In genomic region chr7:130834299-130834698, GRCm38 (mm10) we compare ENCODE assay signal across 8 mouse cellular contexts. TPM values are rescaled to one million over a fixed set of nuclear protein-coding genes. Genes with fewer than 3 reads are reported as not detected.
DNase-seq lines count a peak whose midpoint lies in the region; ATAC-seq and TF ChIP-seq lines count a peak whose summit lies in the region.

No protein-coding gene starts in this region.

- no peaks in the 10 kb centered on the region for H3K36me3 ChIP-seq in kidney, embryonic 14.5 days (ENCODE audit: control insufficient read depth, insufficient read depth, low read length)
- H3K36me3 ChIP-seq in ES-E14 (ENCODE audit: control insufficient read depth, insufficient read depth, low read length, poor library complexity, severe bottlenecking) = no peaks in the 10 kb centered on the region
- no peaks in the 10 kb centered on the region for H3K36me3 ChIP-seq in hindbrain, embryonic 11.5 days (ENCODE audit: control insufficient read depth, insufficient read depth, low read length)
- H3K36me3 ChIP-seq in liver, embryonic 16.5 days (ENCODE audit: control insufficient read depth, insufficient read depth) = no peaks in the 10 kb centered on the region
- no peaks in the 10 kb centered on the region for H3K36me3 ChIP-seq in small intestine, adult 2 months (ENCODE audit: control insufficient read depth, insufficient read depth, low read length)

- no peak overlapping the region for H3K4me2 ChIP-seq in kidney, embryonic 14.5 days (replicated peaks; ENCODE audit: low read depth, low read length)
- no peak overlapping the region for H3K4me2 ChIP-seq in hindbrain, embryonic 11.5 days (replicated peaks; ENCODE audit: low read depth, low read length)
- no peak overlapping the region for H3K4me2 ChIP-seq in liver, embryonic 16.5 days (ENCODE audit: low read depth, low read length)

- TF ChIP-seq CTCF in small intestine, adult 2 months (IDR thresholded peaks at IDR 0.05; ENCODE audit: extremely low read depth, insufficient read length, insufficient replicate concordance, low read depth, low read length) = no peak

- H3K4me1 ChIP-seq in kidney, embryonic 14.5 days (ENCODE audit: control insufficient read depth, insufficient read depth, low read length) = peaks cover 30% of the 10 kb centered on the region
- H3K4me1 ChIP-seq in ES-E14 (ENCODE audit: control insufficient read depth in 2 of 2, insufficient read depth in 2 of 2, low read length in 2 of 2, poor library complexity in 1 of 2) = peaks cover 3 to 15% of the 10 kb centered on the region in 2 experiments; a peak in 2 of 4 replicates
- peaks cover 4% of the 10 kb centered on the region; the same call in 1 of the 2 replicates for H3K4me1 ChIP-seq in hindbrain, embryonic 11.5 days (replicated peaks; ENCODE audit: control insufficient read depth, insufficient read depth, low read length)
- peaks cover 7% of the 10 kb centered on the region for H3K4me1 ChIP-seq in liver, embryonic 16.5 days (ENCODE audit: control insufficient read depth, low read depth, low read length)
- H3K4me1 ChIP-seq in small intestine, adult 2 months (ENCODE audit: control insufficient read depth, insufficient read depth, insufficient read length, low read length) = peaks cover 30% of the 10 kb centered on the region

- WGBS in kidney, embryonic 14.5 days = 23% methylated on average over 18 of the region's 21 CpGs
- 22% methylated on average over 21 of the region's 21 CpGs for WGBS in hindbrain, embryonic 11.5 days
- 20% methylated on average over 20 of the region's 21 CpGs for WGBS in liver, embryonic 16.5 days (ENCODE audit: insufficient replicate concordance)
- WGBS in small intestine, adult 2 months = 33% methylated on average over 21 of the region's 21 CpGs

- in situ Hi-C loops in ES-E14 (cut with MboI; ENCODE audit: low sequenced_read_pairs in 2 of 2, unreplicated experiment in 2 of 2) = no loop called here

- no peak overlapping the region for H3K9ac ChIP-seq in kidney, embryonic 14.5 days (ENCODE audit: low read depth, low read length)
- H3K9ac ChIP-seq in ES-E14 (ENCODE audit: insufficient read depth, low read depth, low read length, poor library complexity, severe bottlenecking) = no peak overlapping the region
- H3K9ac ChIP-seq in hindbrain, embryonic 11.5 days (ENCODE audit: low read depth, low read length) = no peak overlapping the region
- no peak overlapping the region for H3K9ac ChIP-seq in liver, embryonic 16.5 days (ENCODE audit: low read depth, low read length)

- no peak for TF ChIP-seq POLR2A in small intestine, adult 2 months (IDR thresholded peaks at IDR 0.05; ENCODE audit: low read depth, low read length)

- no peaks in the 10 kb centered on the region for H3K9me3 ChIP-seq in kidney, embryonic 14.5 days (ENCODE audit: control insufficient read depth, low read length)
- no peaks in the 10 kb centered on the region for H3K9me3 ChIP-seq in ES-E14 (ENCODE audit: control insufficient read depth, insufficient read depth, low read depth, low read length)
- no peaks in the 10 kb centered on the region for H3K9me3 ChIP-seq in hindbrain, embryonic 11.5 days (ENCODE audit: control insufficient read depth, low read length)
- no peaks in the 10 kb centered on the region for H3K9me3 ChIP-seq in liver, embryonic 16.5 days (replicated peaks; ENCODE audit: control insufficient read depth, low read length)

- no peaks in the 10 kb centered on the region for H3K27me3 ChIP-seq in kidney, embryonic 14.5 days (ENCODE audit: control insufficient read depth, insufficient read depth, low read length)
- H3K27me3 ChIP-seq in hindbrain, embryonic 11.5 days (ENCODE audit: control insufficient read depth, insufficient read depth, low read length) = no peaks in the 10 kb centered on the region; the same call in 1 of the 2 replicates
- no peaks in the 10 kb centered on the region for H3K27me3 ChIP-seq in liver, embryonic 16.5 days (ENCODE audit: control insufficient read depth, insufficient read depth, low read depth, low read length)
- H3K27me3 ChIP-seq in small intestine, adult 2 months (ENCODE audit: control insufficient read depth, insufficient read depth, low read length) = no peaks in the 10 kb centered on the region

- no peak for DNase-seq in kidney, adult 18-20 months
- DNase-seq in ES-E14 (ENCODE audit: low read depth, low spot score) = peak; percentile 89
- DNase-seq in hindbrain, embryonic 11.5 days (ENCODE audit: low spot score) = peak; percentile 98
- no peak for DNase-seq in ovary, postnatal 10 days (ENCODE audit: low spot score)

- ATAC-seq in kidney, embryonic 14.5 days (ENCODE audit: low FRiP score, low TSS enrichment) = peak; percentile 97
- ATAC-seq in common myeloid progenitor, adult 5-6 weeks (replicated peaks; ENCODE audit: low read depth, poor library complexity, severe bottlenecking) = peak; percentile 100
- peak; percentile 84 for ATAC-seq in hindbrain, embryonic 11.5 days (ENCODE audit: low FRiP score)
- ATAC-seq in liver, embryonic 16.5 days (ENCODE audit: low read depth) = peak; percentile 99

- no peak overlapping the region for H3K27ac ChIP-seq in kidney, embryonic 14.5 days (ENCODE audit: low read depth, low read length)
- H3K27ac ChIP-seq in ES-E14 (ENCODE audit: insufficient read depth, low read depth, low read length, poor library complexity, severe bottlenecking) = no peak overlapping the region
- no peak overlapping the region for H3K27ac ChIP-seq in hindbrain, embryonic 11.5 days (ENCODE audit: low read depth, low read length)
- H3K27ac ChIP-seq in liver, embryonic 16.5 days (ENCODE audit: low read length) = peak overlapping the region; percentile 79
- peak overlapping the region; percentile 10; the same call in 1 of the 2 replicates for H3K27ac ChIP-seq in small intestine, adult 2 months (ENCODE audit: insufficient read depth, low read depth, low read length)

- no peak overlapping the region for H3K4me3 ChIP-seq in kidney, embryonic 14.5 days (ENCODE audit: low read length)
- no peak overlapping the region for H3K4me3 ChIP-seq in ES-E14 (ENCODE audit: insufficient read depth in 1 of 2, low read depth in 1 of 2, low read length in 2 of 2, poor library complexity in 1 of 2, severe bottlenecking in 1 of 2)
- no peak overlapping the region for H3K4me3 ChIP-seq in hindbrain, embryonic 11.5 days (ENCODE audit: low read depth, low read length)
- no peak overlapping the region for H3K4me3 ChIP-seq in liver, embryonic 16.5 days (ENCODE audit: low read depth, low read length)
- no peak overlapping the region for H3K4me3 ChIP-seq in small intestine, adult 2 months (ENCODE audit: low read depth, low read length)

TF ChIP-seq in ES-E14, 5 proteins besides CTCF, POLR2A, EP300 and RAD21:
- TF ChIP-seq HCFC1 (IDR thresholded peaks at IDR 0.05; ENCODE audit: borderline replicate concordance, insufficient read depth, low read length) (no peak), CHD2 (IDR thresholded peaks at IDR 0.05; ENCODE audit: low read depth, low read length) (no peak), ZC3H11A (IDR thresholded peaks at IDR 0.05; ENCODE audit: borderline replicate concordance, low read depth, low read length) (no peak), MAFK (IDR thresholded peaks at IDR 0.05; ENCODE audit: insufficient read depth, low read depth, low read length) (no peak), ZNF384 (IDR thresholded peaks at IDR 0.05; ENCODE audit: low read depth, low read length) (no peak)

RNA-seq across cellular contexts. Expression of gene Plekha1, which starts 31.3 kb away (rescaled TPM):
- polyA plus RNA-seq in kidney, embryonic 14.5 days (2014; fragmentation: Nextera tagmentation; extraction: Ambion mirVana) = 36.7 and 72.9 TPM in 2 replicates
- total RNA-seq in ES-E14 (2012; rRNA removed) = 52.4 and 55.4 TPM in 2 replicates
- 10.2 and 16.6 TPM in 2 replicates for total RNA-seq in common myeloid progenitor, adult 5-6 weeks (2017)
- polyA plus RNA-seq in hindbrain, embryonic 11.5 days (2014; fragmentation: Nextera tagmentation; extraction: Ambion mirVana) = 39.8 and 50.1 TPM in 2 replicates
- 13.8 and 15.7 TPM in 2 replicates for polyA plus RNA-seq in liver, embryonic 16.5 days (2015; fragmentation: Nextera tagmentation; extraction: Ambion mirVana)
- polyA plus RNA-seq in small intestine, adult 2 months (2012; rRNA removed) = 12.0 and 63.7 TPM in 2 replicates

Comparison
In these comparisons a context has a peak if more than half of its experiments do, and no peak if none do; other contexts are left out.
1. H3K27ac ChIP-seq: peak in liver, embryonic 16.5 days (single experiment) and small intestine, adult 2 months (single experiment); none in kidney, embryonic 14.5 days (single experiment), ES-E14 (single experiment) and hindbrain, embryonic 11.5 days (single experiment).
2. DNase-seq: peak in ES-E14 (single experiment) and hindbrain, embryonic 11.5 days (single experiment); none in kidney, adult 18-20 months (single experiment) and ovary, postnatal 10 days (single experiment).
3. Peak in every context shown above with its lines, with median percentiles within 50 percentile points of each other: ATAC-seq.